23 mouse cellular contexts compared by ENCODE assay signal in the genomic region with DNA sequence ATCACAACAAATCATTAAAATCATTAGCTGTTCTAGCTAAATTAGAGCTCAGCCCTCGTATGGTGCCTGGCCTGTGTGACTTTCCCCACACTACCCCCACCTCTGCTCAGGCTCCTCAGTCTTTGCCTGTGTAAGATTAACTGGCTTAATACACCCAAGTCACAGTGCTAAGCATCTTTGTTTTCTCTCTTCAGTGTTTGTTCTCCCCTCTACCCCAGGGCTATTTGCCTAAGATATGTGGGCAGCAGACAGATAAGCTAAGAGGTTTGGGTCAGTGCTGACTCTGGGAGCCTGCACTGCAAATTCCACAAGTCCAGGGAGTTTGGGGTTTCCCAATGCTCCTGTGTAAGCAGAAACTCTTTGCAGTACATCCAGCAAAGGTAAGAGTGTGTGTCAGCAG.
A peak's percentile ranks its signal among the peaks of the same experiment; 100 is the strongest.
DNase-seq lines count a peak whose midpoint lies in the region; ATAC-seq and TF ChIP-seq lines count a peak whose summit lies in the region.
"Had no signal": no experiment of that assay in that cellular context is flagged by ENCODE, and none has a peak within 500 bp of the region (broad histone marks: within the 10 kb centered on the region; RNA-seq: fewer than 3 reads in every experiment).

No protein-coding gene starts in this region.

- ATAC-seq in lung, embryonic 14.5 days (ENCODE audit: insufficient read depth), result peak; percentile 47; the same call in 1 of the 2 replicates
- ATAC-seq in liver, embryonic 12.5 days, result peak; percentile 57
- ATAC-seq in stomach, embryonic 15.5 days (ENCODE audit: insufficient read depth, low FRiP score, low read depth), result peak; percentile 85
- ATAC-seq: forebrain, embryonic 14.5 days; hindbrain, postnatal 0 days; intestine, embryonic 16.5 days; midbrain, embryonic 13.5 days had no signal

- no peak overlapping the region for H3K27ac ChIP-seq in lung, embryonic 14.5 days (ENCODE audit: low read depth)
- no peak overlapping the region for H3K27ac ChIP-seq in liver, embryonic 12.5 days
- no peak overlapping the region for H3K27ac ChIP-seq in stomach, embryonic 15.5 days
- H3K27ac ChIP-seq: hindbrain, postnatal 0 days; limb, embryonic 12.5 days; midbrain, embryonic 13.5 days; neural tube, embryonic 12.5 days had no signal

- H3K4me3 ChIP-seq in lung, embryonic 14.5 days (ENCODE audit: low read depth, low read length), result no peak overlapping the region
- no peak overlapping the region for H3K4me3 ChIP-seq in lung, adult 2 months (replicated peaks; ENCODE audit: extremely low read depth, low read depth, low read length)
- no peak overlapping the region for H3K4me3 ChIP-seq in liver, embryonic 12.5 days
- no peak overlapping the region for H3K4me3 ChIP-seq in stomach, embryonic 15.5 days (replicated peaks)
- H3K4me3 ChIP-seq: limb, embryonic 12.5 days; midbrain, embryonic 13.5 days; neural tube, embryonic 12.5 days had no signal

- no peaks in the 10 kb centered on the region for H3K27me3 ChIP-seq in lung, embryonic 14.5 days (ENCODE audit: insufficient read depth, low read length)
- H3K27me3 ChIP-seq in liver, embryonic 12.5 days (replicated peaks), result no peaks in the 10 kb centered on the region
- H3K27me3 ChIP-seq in stomach, embryonic 15.5 days (replicated peaks), result no peaks in the 10 kb centered on the region
- H3K27me3 ChIP-seq: CH12.LX; midbrain, embryonic 13.5 days; neural tube, embryonic 12.5 days had no signal

- no peaks in the 10 kb centered on the region for H3K4me1 ChIP-seq in lung, embryonic 14.5 days (ENCODE audit: insufficient read depth)
- H3K4me1 ChIP-seq in lung, adult 2 months (ENCODE audit: control insufficient read depth, insufficient read depth, low read length), result no peaks in the 10 kb centered on the region
- no peaks in the 10 kb centered on the region for H3K4me1 ChIP-seq in liver, embryonic 12.5 days
- H3K4me1 ChIP-seq in stomach, embryonic 15.5 days, result no peaks in the 10 kb centered on the region
- H3K4me1 ChIP-seq: limb, embryonic 12.5 days; midbrain, embryonic 13.5 days; neural tube, embryonic 12.5 days had no signal

- no peak overlapping the region for H3K9ac ChIP-seq in lung, embryonic 14.5 days
- H3K9ac ChIP-seq in liver, embryonic 12.5 days, result no peak overlapping the region
- no peak overlapping the region for H3K9ac ChIP-seq in stomach, embryonic 15.5 days
- H3K9ac ChIP-seq: limb, embryonic 12.5 days; midbrain, embryonic 13.5 days; neural tube, embryonic 12.5 days had no signal

- 28% methylated on average over 1 of the region's 1 CpGs for WGBS in lung, embryonic 14.5 days
- 50% methylated on average over 1 of the region's 1 CpGs for WGBS in lung, adult 2 months
- 29% methylated on average over 1 of the region's 1 CpGs for WGBS in liver, embryonic 12.5 days (ENCODE audit: insufficient replicate concordance)
- WGBS in stomach, embryonic 15.5 days, result 46% methylated on average over 1 of the region's 1 CpGs

- DNase-seq in lung, embryonic 14.5 days, result no peak
- no peak for DNase-seq in lung, adult 2 months
- peak; percentile 15 for DNase-seq in ES-CJ7 (ENCODE audit: low read depth, low spot score)
- DNase-seq in testis, postnatal 10 days (ENCODE audit: low spot score), result no peak
- DNase-seq in frontal cortex, postnatal 14 days (ENCODE audit: low spot score in 2 of 2), result no peak
- DNase-seq: adrenal gland, postnatal 14 days; cerebellum, adult 9-10 months; heart, postnatal 10 days; kidney, adult 9 months; kidney, postnatal 36 days; lung, postnatal 14 days; retina, postnatal 1 day; right cerebral cortex, postnatal 25 days had no signal

- H3K9me3 ChIP-seq in lung, embryonic 14.5 days (ENCODE audit: low read depth, low read length), result no peaks in the 10 kb centered on the region
- H3K9me3 ChIP-seq in liver, embryonic 12.5 days (replicated peaks), result no peaks in the 10 kb centered on the region
- H3K9me3 ChIP-seq in stomach, embryonic 15.5 days, result no peaks in the 10 kb centered on the region
- H3K9me3 ChIP-seq: limb, embryonic 12.5 days; midbrain, embryonic 13.5 days; neural tube, embryonic 12.5 days had no signal

- TF ChIP-seq CTCF in lung, embryonic 14.5 days (IDR thresholded peaks at IDR 0.05; ENCODE audit: low read depth), result no peak
- no peak for TF ChIP-seq CTCF in lung, adult 2 months (IDR thresholded peaks at IDR 0.05; ENCODE audit: insufficient read depth, low read length)

- no peak for TF ChIP-seq POLR2A in lung, adult 2 months (IDR thresholded peaks at IDR 0.05; ENCODE audit: borderline replicate concordance, extremely low read depth, low read depth, low read length)

- no peaks in the 10 kb centered on the region for H3K36me3 ChIP-seq in lung, embryonic 14.5 days (ENCODE audit: insufficient read depth)
- no peaks in the 10 kb centered on the region for H3K36me3 ChIP-seq in liver, embryonic 12.5 days
- no peaks in the 10 kb centered on the region for H3K36me3 ChIP-seq in stomach, embryonic 15.5 days
- H3K36me3 ChIP-seq: limb, embryonic 12.5 days; midbrain, embryonic 13.5 days; neural tube, embryonic 12.5 days had no signal

- H3K4me2 ChIP-seq in lung, embryonic 14.5 days, result no peak overlapping the region
- no peak overlapping the region for H3K4me2 ChIP-seq in liver, embryonic 12.5 days
- H3K4me2 ChIP-seq in stomach, embryonic 15.5 days, result no peak overlapping the region
- H3K4me2 ChIP-seq: heart, embryonic 11.5 days; limb, embryonic 12.5 days; midbrain, embryonic 13.5 days; neural tube, embryonic 12.5 days had no signal
